Mouse (Mus musculus) kidney, postnatal 0 days (tissue): ENCODE results near the gene Gm12216. TPM values are rescaled to one million over a fixed set of nuclear protein-coding genes. Genes with fewer than 3 reads are reported as not detected.

Source experiments
- ATAC-seq: fragments of 200-750 bp; cut with Nextera tagmentation; replicated peaks from 2 replicates; pipeline ENCODE4 v1.8.0; 2017; ENCODE audit warnings: low read depth, moderate number of reproducible peaks, moderate TSS enrichment, moderate library complexity; ENCODE audit not compliant: low FRiP score
- DNase-seq: peaks from one replicate; pipeline ENCODE4 v3.0.0-alpha.2; 2016; ENCODE audit warnings: low spot score
- H3K27ac ChIP-seq: fragments of 300-500 bp; sonication (generic); 2 replicates; pipeline ENCODE4 v1.5.1; 2014; ENCODE audit warnings: mild to moderate bottlenecking
- H3K27me3 ChIP-seq: fragments of 300-500 bp; sonication (generic); 2 replicates; pipeline ENCODE4 v1.6.1; 2014; ENCODE audit warnings: low read length, mixed read lengths; ENCODE audit not compliant: insufficient read depth
- H3K36me3 ChIP-seq: fragments of 300-500 bp; sonication (generic); 2 replicates; pipeline ENCODE4 v1.6.1; 2014; ENCODE audit warnings: low read length, mixed read lengths; ENCODE audit not compliant: insufficient read depth
- H3K4me1 ChIP-seq: fragments of 300-500 bp; sonication (generic); replicated peaks from 2 replicates; pipeline ENCODE4 v1.6.1; 2014; ENCODE audit warnings: antibody characterized with exemption, low read length, mixed read lengths; ENCODE audit not compliant: insufficient read depth
- H3K4me2 ChIP-seq: fragments of 300-500 bp; sonication (generic); 2 replicates; pipeline ENCODE4 v1.6.1; 2014; ENCODE audit warnings: mild to moderate bottlenecking, low read length, moderate library complexity, mixed read lengths
- H3K4me3 ChIP-seq: fragments of 300-500 bp; sonication (generic); replicated peaks from 2 replicates; pipeline ENCODE4 v1.5.1; 2014; ENCODE audit warnings: low read depth, low read length
- H3K9ac ChIP-seq: fragments of 300-500 bp; sonication (generic); 2 replicates; pipeline ENCODE4 v1.6.1; 2014; ENCODE audit warnings: low read depth, low read length
- H3K9me3 ChIP-seq: fragments of 300-500 bp; sonication (generic); replicated peaks from 2 replicates; pipeline ENCODE4 v1.6.1; 2016; ENCODE audit warnings: low read length, inconsistent platforms, mixed read lengths
- CTCF ChIP-seq: IDR thresholded peaks from 2 replicates; pipeline ENCODE4 v1.5.1; 2016; ENCODE audit warnings: antibody characterized with exemption, low read depth, mild to moderate bottlenecking, moderate library complexity
- WGBS: fragments of 180-500 bp; shearing (Covaris S2); extraction: QIAGEN DNeasy Blood & Tissue Kit; methylation state at CpG from one replicate; pipeline ENCODE4 v1.1.7; 2014; 5-methylcytosine and 5-hydroxymethylcytosine counted together
- polyA plus RNA-seq: library from polyadenylated mRNA; unstranded; fragments of >200 nt; fragmentation: Nextera tagmentation; extraction: Ambion mirVana; gene quantifications from 2 replicates; pipeline ENCODE4 v1.2.1, GENCODE M21; 2015

The Gm12216 gene
- polyA plus RNA-seq, 1 experiment from 2014 or later = 2.3 TPM

DNA sequence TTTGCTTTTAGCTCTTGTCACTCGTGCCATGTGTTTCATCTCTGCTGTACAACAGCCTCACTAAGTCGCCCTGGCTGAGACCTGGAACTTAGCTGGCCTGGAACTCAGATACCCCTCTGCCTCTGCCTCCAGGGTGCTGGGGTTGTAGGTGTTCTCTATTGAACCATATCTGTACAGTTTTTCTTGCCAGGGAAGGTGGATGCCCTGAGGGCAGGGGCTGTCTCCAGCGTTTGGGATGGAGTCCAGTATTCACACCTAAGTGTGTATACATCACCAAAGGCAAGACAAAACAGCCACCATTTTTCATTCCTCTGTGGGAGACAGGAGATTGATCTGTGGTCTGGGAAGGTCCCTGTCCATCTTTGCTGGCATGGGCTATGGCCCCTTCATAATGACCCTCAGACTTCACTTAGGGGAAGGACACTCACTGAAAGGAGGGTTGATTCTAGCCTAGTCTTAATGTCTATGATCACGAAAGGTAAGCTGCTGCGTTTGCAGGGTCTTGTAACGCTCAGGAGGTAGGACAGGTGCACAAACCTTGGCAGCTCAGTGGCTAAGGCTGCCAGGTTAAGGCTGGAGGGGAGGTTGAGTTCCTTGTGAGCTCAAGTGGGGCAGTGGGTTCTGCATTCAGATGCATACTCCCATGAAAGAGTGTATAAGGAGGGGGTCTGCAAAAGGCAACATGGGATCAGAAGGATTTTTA lies 847 bp downstream of the Gm12216 start:
- no peak overlapping the region for H3K27ac ChIP-seq
- H3K9me3 ChIP-seq = no peaks in the 10 kb centered on the region
- no peak for TF ChIP-seq CTCF
- H3K4me3 ChIP-seq = peak overlapping the region; percentile 55
- no peak overlapping the region for H3K9ac ChIP-seq
- no peaks in the 10 kb centered on the region for H3K4me1 ChIP-seq
- no peaks in the 10 kb centered on the region for H3K27me3 ChIP-seq
- DNase-seq = no peak
- H3K36me3 ChIP-seq = no peaks in the 10 kb centered on the region
- H3K4me2 ChIP-seq = peak overlapping the region; percentile 79
- 85% methylated on average over 6 of the region's 6 CpGs for WGBS
- ATAC-seq = no peak

DNA sequence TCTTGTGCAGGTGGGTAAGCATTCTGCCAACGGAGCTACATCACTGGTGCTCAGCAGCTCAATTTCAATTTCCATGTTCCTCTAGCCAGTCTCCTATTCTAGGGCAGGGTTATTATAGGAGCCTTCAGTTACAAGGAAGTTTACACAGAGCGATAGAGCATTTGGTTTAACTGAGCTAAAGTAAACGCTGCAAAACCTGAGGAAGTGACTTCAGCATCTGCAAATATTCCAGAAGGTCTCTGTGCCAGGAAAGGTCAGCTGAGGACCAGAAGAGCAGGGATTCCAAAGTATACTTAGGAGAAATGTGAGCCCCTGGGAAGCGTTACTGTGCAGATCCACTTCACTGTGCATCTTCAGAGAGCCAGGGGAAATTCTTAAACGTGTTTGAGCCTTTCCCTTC lies 5.4 kb downstream of the Gm12216 start:
- Histone ChIP-seq H3K36me3 (no peaks in the 10 kb centered on the region), H3K9ac (no peak overlapping the region), H3K4me3 (no peak overlapping the region), H3K4me2 (no peak overlapping the region), H3K4me1 (no peaks in the 10 kb centered on the region), H3K27ac (no peak overlapping the region), H3K9me3 (no peaks in the 10 kb centered on the region), H3K27me3 (no peaks in the 10 kb centered on the region)
- TF ChIP-seq CTCF = no peak
- ATAC-seq (no peak), DNase-seq (peak; percentile 25)
- WGBS = 18% methylated on average over 5 of the region's 5 CpGs

DNA sequence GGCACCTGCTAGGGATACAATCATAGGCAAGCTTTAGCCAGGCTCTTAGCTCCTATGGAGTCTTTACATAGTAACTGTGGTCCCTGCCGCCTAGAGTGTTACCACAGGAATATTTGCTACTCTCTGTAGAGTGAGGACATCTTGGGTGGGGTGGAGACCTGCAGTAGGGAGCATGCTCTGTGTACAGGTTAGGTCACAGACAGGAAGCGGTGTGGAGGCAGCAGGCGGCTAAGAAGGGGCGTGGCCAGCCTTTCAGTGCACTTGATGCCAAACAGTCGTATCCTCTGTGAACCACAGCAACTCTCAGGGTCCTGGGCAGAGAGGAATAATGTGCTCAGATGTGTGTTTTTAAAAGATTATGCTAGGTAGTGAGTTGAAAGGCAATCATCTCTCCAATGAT lies 7.3 kb downstream of the Gm12216 start:
- H3K4me3 ChIP-seq = no peak overlapping the region
- no peaks in the 10 kb centered on the region for H3K27me3 ChIP-seq
- H3K4me2 ChIP-seq = no peak overlapping the region
- TF ChIP-seq CTCF = no peak
- ATAC-seq (no peak), DNase-seq (no peak)
- H3K9me3 ChIP-seq = no peaks in the 10 kb centered on the region
- no peak overlapping the region for H3K9ac ChIP-seq
- WGBS = 45% methylated on average over 5 of the region's 5 CpGs
- no peaks in the 10 kb centered on the region for H3K36me3 ChIP-seq
- no peak overlapping the region for H3K27ac ChIP-seq
- H3K4me1 ChIP-seq = no peaks in the 10 kb centered on the region

DNA sequence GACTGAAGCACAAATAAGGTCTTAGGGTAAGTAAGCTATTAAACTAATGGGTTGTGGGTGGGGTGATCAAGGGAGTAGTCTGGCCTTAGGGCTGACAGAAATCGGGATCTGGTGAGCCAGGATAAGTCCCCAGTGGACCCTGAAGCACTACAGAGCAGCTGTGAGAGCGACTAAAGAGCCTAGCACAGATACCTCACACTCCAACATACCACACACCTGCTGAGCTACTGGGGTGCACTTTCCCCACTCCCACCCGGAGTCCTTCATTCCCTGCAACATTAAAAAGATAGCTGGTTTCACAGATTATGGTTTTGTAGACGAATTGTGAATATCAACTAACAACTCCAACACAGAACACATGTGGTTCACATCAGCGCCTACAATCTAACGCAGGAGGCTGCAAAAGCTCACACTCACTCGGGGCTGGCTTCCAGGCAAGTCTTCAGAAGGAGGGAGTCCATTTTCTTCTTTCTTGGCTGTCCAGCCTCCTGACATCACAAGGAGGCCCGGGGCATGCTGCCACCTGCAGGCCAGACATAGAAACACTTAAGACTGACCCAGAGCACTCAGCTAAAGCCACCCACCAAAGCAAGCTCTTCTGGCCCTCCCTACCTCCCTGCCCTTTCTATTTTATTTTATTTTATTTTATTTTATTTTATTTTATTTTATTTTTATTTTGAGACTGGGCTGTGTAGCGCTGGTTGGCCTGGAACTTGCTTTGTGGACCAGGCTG lies 9.3 kb downstream of the Gm12216 start:
- no peak overlapping the region for H3K27ac ChIP-seq
- H3K4me2 ChIP-seq = 0 out of 2 replicates have a peak overlapping the region, but pooled peaks have one; percentile 21
- H3K4me1 ChIP-seq = no peaks in the 10 kb centered on the region
- H3K9ac ChIP-seq = no peak overlapping the region
- WGBS = 29% methylated on average over 9 of the region's 9 CpGs
- H3K4me3 ChIP-seq = no peak overlapping the region
- peak; percentile 91 for TF ChIP-seq CTCF
- no peaks in the 10 kb centered on the region for H3K27me3 ChIP-seq
- no peaks in the 10 kb centered on the region for H3K9me3 ChIP-seq
- ATAC-seq (peak; percentile 80; the same call in 1 of the 2 replicates), DNase-seq (peak; percentile 93)
- H3K36me3 ChIP-seq = no peaks in the 10 kb centered on the region

DNA sequence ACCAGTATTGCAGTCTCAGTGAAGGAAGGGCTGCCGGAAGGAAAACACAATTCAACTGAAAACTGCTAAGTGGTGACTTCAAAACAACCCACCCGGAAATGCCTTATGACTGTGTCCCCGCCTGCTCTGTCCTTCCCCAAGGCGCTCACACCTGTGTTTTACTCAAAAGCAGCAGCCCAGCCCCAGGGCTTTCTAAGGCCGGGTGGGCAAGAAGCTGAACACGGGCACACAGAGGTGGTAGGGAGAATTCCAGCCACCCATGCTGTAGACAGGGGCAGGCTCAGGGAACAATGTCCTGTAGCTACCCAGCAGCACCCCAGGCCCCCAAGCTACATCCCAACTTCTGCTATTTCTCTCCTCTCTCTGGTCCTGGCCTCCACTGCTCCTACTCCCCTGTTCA lies 13.4 kb downstream of the Gm12216 start:
- no peak for DNase-seq
- no peak overlapping the region for H3K4me3 ChIP-seq
- 58% methylated on average over 6 of the region's 6 CpGs for WGBS
- TF ChIP-seq CTCF = no peak
- no peak overlapping the region for H3K4me2 ChIP-seq
- H3K27ac ChIP-seq = no peak overlapping the region
- no peaks in the 10 kb centered on the region for H3K36me3 ChIP-seq
- H3K9me3 ChIP-seq = no peaks in the 10 kb centered on the region
- H3K27me3 ChIP-seq = no peaks in the 10 kb centered on the region
- ATAC-seq = no peak
- no peaks in the 10 kb centered on the region for H3K4me1 ChIP-seq
- H3K9ac ChIP-seq = no peak overlapping the region

DNA sequence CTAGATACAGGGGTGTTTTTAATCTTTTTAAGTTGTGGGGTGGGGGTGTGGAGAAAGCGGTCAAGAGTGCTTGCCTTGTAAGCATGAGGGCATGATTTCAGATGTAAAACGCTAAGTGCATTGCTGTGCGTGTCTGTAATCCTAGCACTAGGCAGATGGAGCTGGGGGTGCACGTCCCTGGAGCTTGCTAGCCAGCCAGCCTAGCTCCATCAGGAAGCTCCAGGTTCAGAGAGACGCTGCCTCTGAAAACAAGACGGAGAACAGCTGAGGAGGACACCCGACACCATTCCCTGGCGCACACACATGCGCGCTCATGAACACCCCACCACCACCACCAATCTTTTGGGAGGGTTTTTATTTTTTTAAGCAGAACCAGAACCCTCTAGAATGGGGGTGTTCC lies 15.9 kb downstream of the Gm12216 start:
- WGBS = 48% methylated on average over 10 of the region's 10 CpGs
- Histone ChIP-seq H3K4me2 (no peak overlapping the region), H3K27me3 (no peaks in the 10 kb centered on the region), H3K36me3 (no peaks in the 10 kb centered on the region), H3K9me3 (no peaks in the 10 kb centered on the region), H3K4me1 (no peaks in the 10 kb centered on the region), H3K27ac (no peak overlapping the region), H3K4me3 (no peak overlapping the region), H3K9ac (no peak overlapping the region)
- no peak for TF ChIP-seq CTCF
- peak; percentile 44 for DNase-seq
- ATAC-seq = no peak
